In genomic region chr3:64782901-64783300, GRCm38 (mm10) we compare ENCODE assay signal across 24 mouse cellular contexts.
A peak's percentile ranks its signal among the peaks of the same experiment; 100 is the strongest.
DNase-seq lines count a peak whose midpoint lies in the region; ATAC-seq and TF ChIP-seq lines count a peak whose summit lies in the region.
"Had no signal": no experiment of that assay in that cellular context is flagged by ENCODE, and none has a peak within 500 bp of the region (broad histone marks: within the 10 kb centered on the region; RNA-seq: fewer than 3 reads in every experiment).

No protein-coding gene starts in this region.

- H3K4me3 ChIP-seq in brown adipose tissue, adult 24 weeks (ENCODE audit: insufficient read depth, low read depth, low read length): no peak overlapping the region
- no peak overlapping the region for H3K4me3 ChIP-seq in layer of hippocampus, adult 2 months
- H3K4me3 ChIP-seq in heart, embryonic 12.5 days: no peak overlapping the region
- H3K4me3 ChIP-seq in neural tube, embryonic 15.5 days (replicated peaks): no peak overlapping the region

- peaks cover 4% of the 10 kb centered on the region for H3K4me1 ChIP-seq in brown adipose tissue, adult 24 weeks (ENCODE audit: control insufficient read depth, insufficient read depth, insufficient read length, low read length)
- H3K4me1 ChIP-seq in heart, embryonic 12.5 days (replicated peaks): no peaks in the 10 kb centered on the region
- H3K4me1 ChIP-seq in neural tube, embryonic 15.5 days: no peaks in the 10 kb centered on the region

- WGBS in heart, embryonic 12.5 days: 85% methylated on average over 1 of the region's 1 CpGs
- 91% methylated on average over 1 of the region's 1 CpGs for WGBS in neural tube, embryonic 15.5 days

- no peak for ATAC-seq in heart, embryonic 12.5 days (ENCODE audit: insufficient number of reproducible peaks, low FRiP score)
- no peak for ATAC-seq in neural tube, embryonic 15.5 days (ENCODE audit: low FRiP score)
- ATAC-seq: activated CD4-positive, CD25-positive, alpha-beta regulatory T cell, adult 4 months; CD4-positive, CD25-positive, alpha-beta regulatory T cell, adult 4 months; Patski had no signal

- H3K27ac ChIP-seq in brown adipose tissue, adult 24 weeks (replicated peaks; ENCODE audit: low read depth, low read length): peak overlapping the region; percentile 90
- no peak overlapping the region for H3K27ac ChIP-seq in layer of hippocampus, adult 2 months
- no peak overlapping the region for H3K27ac ChIP-seq in heart, embryonic 12.5 days (ENCODE audit: poor library complexity, severe bottlenecking)
- H3K27ac ChIP-seq in neural tube, embryonic 15.5 days (replicated peaks): no peak overlapping the region

- no peaks in the 10 kb centered on the region for H3K36me3 ChIP-seq in heart, embryonic 12.5 days
- H3K36me3 ChIP-seq in neural tube, embryonic 15.5 days: no peaks in the 10 kb centered on the region
- H3K36me3 ChIP-seq: G1E had no signal

- DNase-seq in adipocyte (ENCODE audit: low spot score): peak; percentile 34
- DNase-seq in fat pad, adult 2 months (ENCODE audit: extremely low read depth, low read depth, low spot score): peak; percentile 71
- peak; percentile 84 for DNase-seq in gonadal fat pad, adult 2 months (ENCODE audit: low read depth)
- DNase-seq in layer of hippocampus, adult 2 months (ENCODE audit: low spot score in 2 of 2): no peak
- DNase-seq in cerebellum, postnatal 14 days: no peak
- DNase-seq: adrenal gland, adult 2 months; adrenal gland, adult 8-10 months; adrenal gland, postnatal 10 days; adrenal gland, postnatal 14 days; adrenal gland, postnatal 25 days; adrenal gland, postnatal 36 days; B cell, adult 2 months; cerebellum, adult 11 months; cerebellum, adult 11-12 months; cerebellum, adult 18-20 months; cerebellum, adult 2 months had no signal

- H3K27me3 ChIP-seq in heart, embryonic 12.5 days (replicated peaks): no peaks in the 10 kb centered on the region
- no peaks in the 10 kb centered on the region for H3K27me3 ChIP-seq in neural tube, embryonic 15.5 days (replicated peaks)
- H3K27me3 ChIP-seq: CH12.LX had no signal

- no peaks in the 10 kb centered on the region for H3K9me3 ChIP-seq in heart, embryonic 12.5 days (replicated peaks)
- no peaks in the 10 kb centered on the region for H3K9me3 ChIP-seq in neural tube, embryonic 15.5 days (replicated peaks)
- H3K9me3 ChIP-seq: G1E had no signal

- no peak overlapping the region for H3K4me2 ChIP-seq in heart, embryonic 12.5 days
- no peak overlapping the region for H3K4me2 ChIP-seq in neural tube, embryonic 15.5 days

- TF ChIP-seq CTCF in layer of hippocampus, adult 2 months (conservative IDR thresholded peaks at IDR 0.05): no peak

- no peak overlapping the region for H3K9ac ChIP-seq in heart, embryonic 12.5 days
- H3K9ac ChIP-seq in neural tube, embryonic 15.5 days (replicated peaks): no peak overlapping the region

Comparison
In these comparisons a context has a peak if more than half of its experiments do, and no peak if none do; other contexts are left out.
1. DNase-seq: peak in adipocyte (single experiment), fat pad, adult 2 months (single experiment) and gonadal fat pad, adult 2 months (single experiment); none in layer of hippocampus, adult 2 months (0 of 2) and cerebellum, postnatal 14 days (0 of 2).